Mouse (Mus musculus): ENCODE results near the gene Zfp68. TPM values are rescaled to one million over a fixed set of nuclear protein-coding genes. Genes with fewer than 3 reads are reported as not detected.

Zfp68 gene
- total RNA-seq, 2 experiments from 2014 or later = 18.0 to 21.4 TPM

Small RNAs within 50 kb of the gene (microRNA-seq; reads per million reads assigned to microRNA genes)
- 0 reads per million in 2 experiments for gene Gm24082 (ENCODE audit: borderline number of aligned reads in 2 of 2)

Other genes starting within 250 kb of the Zfp68 start
- 1 to 10 TPM; 4.7 to 8.1 TPM for gene Zfp157, start 178.3 kb downstream of the Zfp68 start, total RNA-seq (2021)
- not detected for gene 1700123K08Rik, start 55.0 kb downstream of the Zfp68 start, total RNA-seq (2021)
- 1 to 10 TPM; 4.3 to 5.0 TPM for gene A430033K04Rik, start 3.1 kb upstream of the Zfp68 start, total RNA-seq (2021)
- gene Fam20c, start 134.8 kb upstream of the Zfp68 start, total RNA-seq (2021) = 10 to 100 TPM in 1 of 2 experiments, 1 to 10 TPM in 1; 7.9 to 15.8 TPM
- gene Gm5294, start 200.3 kb upstream of the Zfp68 start, total RNA-seq (2021) = not detected

Measured in adrenal gland, adult 18-20 months (tissue).